Mouse (Mus musculus) intestine, embryonic 16.5 days (tissue): ENCODE measurements around the gene Spi1. TPM values are rescaled to one million over a fixed set of nuclear protein-coding genes. Genes with fewer than 3 reads are reported as not detected.
"Not testable (repeated sequence)": the region's sequence is repeated elsewhere in the genome, so short reads cannot be mapped to it uniquely, and the experiment has no call there.

Experiments used
- ATAC-seq: fragments of 200-750 bp; cut with Nextera tagmentation; 2 replicates; pipeline ENCODE4 v1.8.0; 2017; ENCODE audit warnings: moderate TSS enrichment, moderate library complexity
- H3K27ac ChIP-seq: fragments of 300-500 bp; sonication (generic); 2 replicates; pipeline ENCODE4 v1.5.1; 2014; ENCODE audit warnings: mild to moderate bottlenecking, low read length
- H3K27me3 ChIP-seq: fragments of 300-500 bp; sonication (generic); replicated peaks from 2 replicates; pipeline ENCODE4 v1.6.1; 2014; ENCODE audit warnings: low read length, control low read depth, mixed read lengths; ENCODE audit not compliant: control insufficient read depth, insufficient read depth
- H3K36me3 ChIP-seq: fragments of 300-500 bp; sonication (generic); 2 replicates; pipeline ENCODE4 v1.6.1; 2014; ENCODE audit warnings: low read length, control low read depth; ENCODE audit not compliant: control insufficient read depth, insufficient read depth
- H3K4me1 ChIP-seq: fragments of 300-500 bp; sonication (generic); 2 replicates; pipeline ENCODE4 v1.6.1; 2014; ENCODE audit warnings: low read length, control low read depth, mixed read lengths; ENCODE audit not compliant: control insufficient read depth, insufficient read depth
- H3K4me2 ChIP-seq: fragments of 300-500 bp; sonication (generic); 2 replicates; pipeline ENCODE4 v1.6.1; 2014; ENCODE audit warnings: low read depth, low read length, control low read depth
- H3K4me3 ChIP-seq: fragments of 300-500 bp; sonication (generic); 2 replicates; pipeline ENCODE4 v1.5.1; 2014; ENCODE audit warnings: mild to moderate bottlenecking, low read length
- H3K9ac ChIP-seq: fragments of 300-500 bp; sonication (generic); 2 replicates; pipeline ENCODE4 v1.6.1; 2014; ENCODE audit warnings: low read depth, low read length
- H3K9me3 ChIP-seq: fragments of 300-500 bp; sonication (generic); 2 replicates; pipeline ENCODE4 v1.6.1; 2016; ENCODE audit warnings: low read length, control low read depth; ENCODE audit not compliant: control insufficient read depth
- WGBS: fragments of 180-500 bp; shearing (Covaris S2); extraction: QIAGEN DNeasy Blood & Tissue Kit; methylation state at CpG from one replicate; pipeline ENCODE4 v1.1.7; 2014; 5-methylcytosine and 5-hydroxymethylcytosine counted together
- polyA plus RNA-seq: library from polyadenylated mRNA; unstranded; fragments of >200 nt; fragmentation: Nextera tagmentation; extraction: Ambion mirVana; gene quantifications from 2 replicates; pipeline ENCODE4 v1.2.1, GENCODE M21; 2015

Spi1 gene
- polyA plus RNA-seq, 1 experiment from 2014 or later: 4.2 TPM

GRCm38 (mm10) chr2:91108156-91108555 lies 26.0 kb downstream of the Spi1 start:
- no peaks in the 10 kb centered on the region for H3K36me3 ChIP-seq
- H3K27ac ChIP-seq: no peak overlapping the region
- no peak overlapping the region for H3K4me2 ChIP-seq
- ATAC-seq: no peak
- no peaks in the 10 kb centered on the region for H3K9me3 ChIP-seq
- no peak overlapping the region for H3K9ac ChIP-seq
- no peaks in the 10 kb centered on the region for H3K27me3 ChIP-seq
- WGBS: 87% methylated on average over 3 of the region's 3 CpGs
- no peak overlapping the region for H3K4me3 ChIP-seq
- no peaks in the 10 kb centered on the region; the same call in 1 of the 2 replicates for H3K4me1 ChIP-seq

- WGBS: 81% methylated on average over 5 of the region's 5 CpGs
- no peak overlapping the region for H3K27ac ChIP-seq
Measured at GRCm38 (mm10) chr2:91109241-91109640, 27.1 kb downstream of the Spi1 start.

GRCm38 (mm10) chr2:91109807-91110385 lies 27.7 kb downstream of the Spi1 start:
- no peaks in the 10 kb centered on the region for H3K9me3 ChIP-seq
- no peak overlapping the region for H3K4me3 ChIP-seq

More at GRCm38 (mm10) chr2:91109241-91109640, 27.1 kb downstream of the Spi1 start:
- Histone ChIP-seq H3K4me2 (no peak overlapping the region), H3K36me3 (no peaks in the 10 kb centered on the region), H3K4me3 (no peak overlapping the region), H3K4me1 (no peaks in the 10 kb centered on the region; the same call in 1 of the 2 replicates), H3K27me3 (no peaks in the 10 kb centered on the region), H3K9me3 (no peaks in the 10 kb centered on the region), H3K9ac (no peak overlapping the region)
- no peak for ATAC-seq

DNA sequence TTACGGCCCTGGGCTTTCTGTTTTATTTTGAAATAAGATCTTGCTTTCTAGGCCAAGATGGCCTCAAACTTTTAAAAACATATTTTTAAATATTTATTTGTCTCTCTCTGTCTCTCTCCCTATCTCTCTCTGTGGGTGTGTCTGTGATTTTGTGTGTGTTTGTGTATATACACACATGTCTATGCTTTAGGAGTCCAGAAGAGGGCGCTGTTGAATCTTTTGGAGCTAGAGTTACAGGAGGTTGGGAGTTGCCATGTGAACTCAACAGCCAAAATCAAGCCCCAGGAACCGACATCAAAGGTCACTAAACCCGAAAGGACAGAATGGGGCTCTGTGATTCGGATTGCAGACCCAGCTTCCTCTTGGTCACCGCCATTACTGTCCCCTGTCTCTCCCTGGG lies 28.2 kb downstream of the Spi1 start:
- no peak for ATAC-seq
- Histone ChIP-seq H3K9ac (no peak overlapping the region), H3K27me3 (no peaks in the 10 kb centered on the region), H3K4me1 (no peaks in the 10 kb centered on the region; the same call in 1 of the 2 replicates), H3K4me2 (no peak overlapping the region), H3K9me3 (no peaks in the 10 kb centered on the region), H3K36me3 (no peaks in the 10 kb centered on the region), H3K4me3 (no peak overlapping the region), H3K27ac (no peak overlapping the region)
- WGBS: 71% methylated on average over 6 of the region's 6 CpGs

More at GRCm38 (mm10) chr2:91109807-91110385, 27.7 kb downstream of the Spi1 start:
- Histone ChIP-seq H3K9ac (no peak overlapping the region), H3K27ac (no peak overlapping the region), H3K4me2 (no peak overlapping the region), H3K27me3 (no peaks in the 10 kb centered on the region), H3K4me1 (no peaks in the 10 kb centered on the region; the same call in 1 of the 2 replicates), H3K36me3 (no peaks in the 10 kb centered on the region)
- 82% methylated on average over 5 of the region's 5 CpGs for WGBS
- no peak for ATAC-seq

- ATAC-seq, H3K27me3 ChIP-seq, H3K36me3 ChIP-seq, H3K4me2 ChIP-seq, H3K4me3 ChIP-seq, H3K9me3 ChIP-seq, H3K4me1 ChIP-seq, H3K27ac ChIP-seq, H3K9ac ChIP-seq: not testable (repeated sequence)
- WGBS: 92% methylated on average over 3 of the region's 3 CpGs
Measured at GRCm38 (mm10) chr2:91111832-91112231, 29.6 kb downstream of the Spi1 start.

GRCm38 (mm10) chr2:91112491-91112890 lies 30.3 kb downstream of the Spi1 start:
- Histone ChIP-seq H3K36me3 (no peaks in the 10 kb centered on the region), H3K4me2 (no peak overlapping the region), H3K4me1 (no peaks in the 10 kb centered on the region; the same call in 1 of the 2 replicates), H3K27ac (no peak overlapping the region), H3K27me3 (no peaks in the 10 kb centered on the region), H3K9ac (0 out of 2 replicates have a peak overlapping the region, but pooled peaks have one; percentile 20), H3K4me3 (no peak overlapping the region), H3K9me3 (no peaks in the 10 kb centered on the region)
- no peak for ATAC-seq
- 39% methylated on average over 4 of the region's 4 CpGs for WGBS

DNA sequence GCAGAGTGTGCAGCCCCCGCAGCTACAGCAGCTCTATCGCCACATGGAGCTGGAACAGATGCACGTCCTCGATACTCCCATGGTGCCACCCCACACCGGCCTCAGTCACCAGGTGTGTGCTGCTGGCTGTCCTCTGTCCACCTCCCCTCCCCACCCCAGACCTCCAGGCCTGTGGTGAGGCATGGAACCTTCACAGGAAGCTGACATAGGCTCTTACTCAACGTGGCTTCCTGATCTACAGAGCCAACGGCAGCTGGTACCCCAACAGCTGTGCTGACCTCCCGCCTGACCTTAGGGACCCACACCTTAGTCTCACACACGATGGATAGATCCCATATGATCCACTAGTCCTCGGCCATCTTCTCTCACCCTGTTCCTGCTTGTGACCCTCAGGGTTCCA lies 31.1 kb downstream of the Spi1 start:
- no peak for ATAC-seq
- Histone ChIP-seq H3K4me2 (no peak overlapping the region), H3K9ac (no peak overlapping the region), H3K27me3 (no peaks in the 10 kb centered on the region), H3K9me3 (no peaks in the 10 kb centered on the region), H3K27ac (no peak overlapping the region), H3K4me1 (no peaks in the 10 kb centered on the region; the same call in 1 of the 2 replicates), H3K4me3 (no peak overlapping the region), H3K36me3 (no peaks in the 10 kb centered on the region)
- WGBS: 76% methylated on average over 10 of the region's 10 CpGs

GRCm38 (mm10) chr2:91113852-91114251 lies 31.7 kb downstream of the Spi1 start:
- Histone ChIP-seq H3K4me1 (no peaks in the 10 kb centered on the region; the same call in 1 of the 2 replicates), H3K9me3 (no peaks in the 10 kb centered on the region), H3K27ac (no peak overlapping the region), H3K4me2 (no peak overlapping the region), H3K4me3 (no peak overlapping the region), H3K27me3 (no peaks in the 10 kb centered on the region), H3K36me3 (no peaks in the 10 kb centered on the region), H3K9ac (no peak overlapping the region)
- ATAC-seq: no peak
- WGBS: 78% methylated on average over 6 of the region's 6 CpGs

DNA sequence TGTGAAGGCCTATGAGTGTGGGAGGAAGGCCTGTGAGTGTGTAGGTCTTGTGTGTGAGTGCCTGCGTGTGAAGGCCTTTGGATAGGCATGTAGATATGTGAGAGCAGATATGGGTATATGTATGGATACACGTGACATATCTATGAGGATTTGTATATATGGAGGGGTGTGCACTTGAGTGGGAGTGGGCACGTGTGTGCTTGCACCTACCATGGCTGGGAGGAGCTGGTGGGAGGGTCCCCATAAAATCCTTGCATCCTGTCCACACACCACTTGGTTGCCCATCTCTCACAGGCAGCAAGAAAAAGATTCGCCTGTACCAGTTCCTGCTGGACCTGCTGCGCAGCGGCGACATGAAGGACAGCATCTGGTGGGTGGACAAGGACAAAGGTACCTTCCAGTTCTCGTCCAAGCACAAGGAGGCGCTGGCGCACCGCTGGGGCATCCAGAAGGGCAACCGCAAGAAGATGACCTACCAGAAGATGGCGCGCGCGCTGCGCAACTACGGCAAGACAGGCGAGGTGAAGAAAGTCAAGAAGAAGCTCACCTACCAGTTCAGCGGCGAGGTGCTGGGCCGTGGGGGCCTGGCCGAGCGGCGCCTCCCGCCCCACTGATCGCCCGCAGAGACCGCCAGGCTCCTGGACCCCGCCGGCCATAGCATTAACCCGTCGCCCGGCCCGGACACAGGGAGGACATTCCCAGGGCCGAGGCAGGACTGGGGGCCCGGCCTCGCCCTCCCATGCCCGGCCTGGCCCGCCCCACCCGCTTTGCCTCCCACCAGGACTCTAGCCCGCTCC lies 32.8 kb downstream of the Spi1 start:
- H3K27ac ChIP-seq: no peak overlapping the region
- H3K9ac ChIP-seq: peak overlapping the region; percentile 82
- ATAC-seq: peak; percentile 87
- H3K4me1 ChIP-seq: no peaks in the 10 kb centered on the region; the same call in 1 of the 2 replicates
- H3K9me3 ChIP-seq: no peaks in the 10 kb centered on the region
- no peaks in the 10 kb centered on the region for H3K36me3 ChIP-seq
- peak overlapping the region; percentile 96 for H3K4me2 ChIP-seq
- no peaks in the 10 kb centered on the region for H3K27me3 ChIP-seq
- peak overlapping the region; percentile 54 for H3K4me3 ChIP-seq
- 6% methylated on average over 42 of the region's 42 CpGs for WGBS
